Mouse (Mus musculus): ENCODE data around the gene Dlat. TPM values are rescaled to one million over a fixed set of nuclear protein-coding genes. Genes with fewer than 3 reads are reported as not detected.
A peak's percentile ranks its signal among the peaks of the same experiment; 100 is the strongest.
"Not testable (repeated sequence)": the region's sequence is repeated elsewhere in the genome, so short reads cannot be mapped to it uniquely, and the experiment has no call there.

The Dlat gene
- polyA plus RNA-seq, 1 experiment from 2014 or later = 67.9 TPM

GRCm38 (mm10) chr9:50664826-50665225 is 5.2 kb upstream of the Dlat start:
- Histone ChIP-seq H3K27ac (ENCODE audit: low read length) (no peak overlapping the region), H3K4me3 (ENCODE audit: low read length) (no peak overlapping the region), H3K27me3 (ENCODE audit: insufficient read depth, low read length) (no peaks in the 10 kb centered on the region), H3K9ac (replicated peaks; ENCODE audit: low read length) (no peak overlapping the region), H3K36me3 (ENCODE audit: insufficient read depth, low read length) (no peaks in the 10 kb centered on the region), H3K4me2 (replicated peaks; ENCODE audit: low read depth, low read length) (no peak overlapping the region), H3K9me3 (ENCODE audit: low read length) (no peaks in the 10 kb centered on the region), H3K4me1 (ENCODE audit: insufficient read depth, low read length) (peaks cover 6% of the 10 kb centered on the region; the same call in 1 of the 2 replicates)
- ATAC-seq (ENCODE audit: low FRiP score, low TSS enrichment) = no peak
- 87% methylated on average over 5 of the region's 5 CpGs for WGBS

GRCm38 (mm10) chr9:50660431-50660830 is 851 bp upstream of the Dlat start:
- 0 out of 2 replicates have a peak overlapping the region, but pooled peaks have one; percentile 34 for H3K27ac ChIP-seq (ENCODE audit: low read length)
- peaks cover 13% of the 10 kb centered on the region for H3K4me1 ChIP-seq (ENCODE audit: insufficient read depth, low read length)
- peaks cover 12% of the 10 kb centered on the region; the same call in 1 of the 2 replicates for H3K36me3 ChIP-seq (ENCODE audit: insufficient read depth, low read length)
- peak overlapping the region; percentile 93 for H3K4me3 ChIP-seq (ENCODE audit: low read length)
- no peak for ATAC-seq (ENCODE audit: low FRiP score, low TSS enrichment)
- 16% methylated on average over 12 of the region's 12 CpGs for WGBS
- peak overlapping the region; percentile 63 for H3K4me2 ChIP-seq (replicated peaks; ENCODE audit: low read depth, low read length)
- H3K27me3 ChIP-seq (ENCODE audit: insufficient read depth, low read length) = no peaks in the 10 kb centered on the region
- no peaks in the 10 kb centered on the region for H3K9me3 ChIP-seq (ENCODE audit: low read length)
- H3K9ac ChIP-seq (replicated peaks; ENCODE audit: low read length) = peak overlapping the region; percentile 92

- peaks cover 16% of the 10 kb centered on the region; the same call in 1 of the 2 replicates for H3K36me3 ChIP-seq (ENCODE audit: insufficient read depth, low read length)
- H3K27me3 ChIP-seq (ENCODE audit: insufficient read depth, low read length) = no peaks in the 10 kb centered on the region
- H3K4me3 ChIP-seq (ENCODE audit: low read length) = peak overlapping the region; percentile 93
- ATAC-seq (ENCODE audit: low FRiP score, low TSS enrichment) = peak; percentile 77
- WGBS = under 1% methylated on average over 28 of the region's 28 CpGs
- H3K9ac ChIP-seq (replicated peaks; ENCODE audit: low read length) = peak overlapping the region; percentile 92
- peak overlapping the region; percentile 84 for H3K27ac ChIP-seq (ENCODE audit: low read length)
- peak overlapping the region; percentile 63 for H3K4me2 ChIP-seq (replicated peaks; ENCODE audit: low read depth, low read length)
- H3K4me1 ChIP-seq (ENCODE audit: insufficient read depth, low read length) = peaks cover 13% of the 10 kb centered on the region
- H3K9me3 ChIP-seq (ENCODE audit: low read length) = no peaks in the 10 kb centered on the region
Measured at GRCm38 (mm10) chr9:50658941-50659388, 615 bp downstream of the Dlat start.

GRCm38 (mm10) chr9:50658391-50658790 is 1.2 kb downstream of the Dlat start:
- Histone ChIP-seq H3K9ac (replicated peaks; ENCODE audit: low read length) (peak overlapping the region; percentile 92), H3K36me3 (ENCODE audit: insufficient read depth, low read length) (peaks cover 22% of the 10 kb centered on the region), H3K27ac (ENCODE audit: low read length) (peak overlapping the region; percentile 84; the same call in 1 of the 2 replicates), H3K27me3 (ENCODE audit: insufficient read depth, low read length) (no peaks in the 10 kb centered on the region), H3K4me3 (ENCODE audit: low read length) (peak overlapping the region; percentile 93), H3K4me2 (replicated peaks; ENCODE audit: low read depth, low read length) (peak overlapping the region; percentile 63), H3K4me1 (ENCODE audit: insufficient read depth, low read length) (peaks cover 13% of the 10 kb centered on the region), H3K9me3 (ENCODE audit: low read length) (no peaks in the 10 kb centered on the region)
- no peak for ATAC-seq (ENCODE audit: low FRiP score, low TSS enrichment)
- 20% methylated on average over 5 of the region's 5 CpGs for WGBS

GRCm38 (mm10) chr9:50650503-50650902 is 9.1 kb downstream of the Dlat start:
- no peaks in the 10 kb centered on the region for H3K27me3 ChIP-seq (ENCODE audit: insufficient read depth, low read length)
- ATAC-seq (ENCODE audit: low FRiP score, low TSS enrichment) = no peak
- no peak overlapping the region for H3K4me2 ChIP-seq (replicated peaks; ENCODE audit: low read depth, low read length)
- no peak overlapping the region for H3K4me3 ChIP-seq (ENCODE audit: low read length)
- no peak overlapping the region for H3K27ac ChIP-seq (ENCODE audit: low read length)
- WGBS = 94% methylated on average over 10 of the region's 10 CpGs
- H3K9ac ChIP-seq (replicated peaks; ENCODE audit: low read length) = no peak overlapping the region
- no peaks in the 10 kb centered on the region for H3K4me1 ChIP-seq (ENCODE audit: insufficient read depth, low read length)
- peaks cover 71% of the 10 kb centered on the region for H3K36me3 ChIP-seq (ENCODE audit: insufficient read depth, low read length)
- no peaks in the 10 kb centered on the region for H3K9me3 ChIP-seq (ENCODE audit: low read length)

DNA sequence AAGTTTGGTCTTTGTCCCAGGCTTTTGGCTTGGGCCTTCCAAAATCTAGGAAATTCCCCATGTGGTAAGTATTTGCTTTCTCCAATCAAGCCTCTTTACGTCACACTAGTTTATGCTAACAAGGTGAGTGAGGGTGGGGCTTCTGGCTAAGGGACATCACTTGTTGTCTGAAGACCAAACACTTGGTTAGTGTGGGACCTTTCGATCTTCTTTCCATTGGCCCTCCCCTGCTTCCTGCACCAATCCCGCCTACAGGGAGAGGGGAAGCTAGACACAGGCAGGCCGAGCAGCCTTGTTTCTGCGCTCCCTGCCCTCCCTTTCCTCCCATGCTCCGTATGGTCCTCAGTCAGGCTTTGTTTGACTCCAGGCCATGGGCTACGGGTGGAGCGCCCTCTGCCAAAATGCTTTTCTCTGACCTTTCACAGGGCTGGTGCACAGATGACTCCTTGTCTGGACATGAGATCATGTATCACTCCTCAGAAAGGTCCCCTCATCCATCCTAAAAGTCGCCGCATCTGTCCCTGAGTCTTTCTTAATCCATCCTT is 12.7 kb downstream of the Dlat start:
- H3K9me3 ChIP-seq (ENCODE audit: low read length) = no peaks in the 10 kb centered on the region
- WGBS = 78% methylated on average over 10 of the region's 10 CpGs
- H3K4me2 ChIP-seq (replicated peaks; ENCODE audit: low read depth, low read length) = no peak overlapping the region
- H3K9ac ChIP-seq (replicated peaks; ENCODE audit: low read length) = no peak overlapping the region
- ATAC-seq (ENCODE audit: low FRiP score, low TSS enrichment) = no peak
- H3K27me3 ChIP-seq (ENCODE audit: insufficient read depth, low read length) = no peaks in the 10 kb centered on the region
- no peak overlapping the region for H3K4me3 ChIP-seq (ENCODE audit: low read length)
- H3K27ac ChIP-seq (ENCODE audit: low read length) = no peak overlapping the region
- H3K4me1 ChIP-seq (ENCODE audit: insufficient read depth, low read length) = no peaks in the 10 kb centered on the region
- peaks cover 79% of the 10 kb centered on the region for H3K36me3 ChIP-seq (ENCODE audit: insufficient read depth, low read length)

DNA sequence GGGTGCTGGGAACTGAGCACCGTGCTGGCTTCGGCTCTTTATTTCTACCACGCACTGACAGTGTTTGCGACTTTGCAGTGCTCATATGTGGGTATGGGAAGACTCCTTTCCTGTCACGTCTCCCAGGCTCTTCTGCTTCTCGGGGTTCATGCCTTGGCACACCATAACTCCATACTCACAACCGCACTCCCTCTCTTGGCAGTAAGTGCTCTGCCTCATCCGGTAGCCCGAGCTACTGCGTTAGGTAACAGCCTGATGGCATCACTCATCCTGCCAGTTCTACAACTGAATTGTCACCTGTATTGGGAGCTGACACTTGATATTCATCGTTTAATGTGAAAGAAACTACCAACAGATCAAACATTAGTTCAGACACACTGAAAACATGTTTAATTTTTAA is 25.3 kb downstream of the Dlat start:
- 93% methylated on average over 11 of the region's 11 CpGs for WGBS
- Histone ChIP-seq H3K9me3 (ENCODE audit: low read length) (no peaks in the 10 kb centered on the region), H3K27me3 (ENCODE audit: insufficient read depth, low read length) (no peaks in the 10 kb centered on the region), H3K27ac (ENCODE audit: low read length) (no peak overlapping the region), H3K36me3 (ENCODE audit: insufficient read depth, low read length) (peaks cover 42% of the 10 kb centered on the region), H3K4me2 (replicated peaks; ENCODE audit: low read depth, low read length) (no peak overlapping the region), H3K4me3 (ENCODE audit: low read length) (no peak overlapping the region), H3K9ac (replicated peaks; ENCODE audit: low read length) (no peak overlapping the region), H3K4me1 (ENCODE audit: insufficient read depth, low read length) (no peaks in the 10 kb centered on the region)
- ATAC-seq (ENCODE audit: low FRiP score, low TSS enrichment) = no peak

DNA sequence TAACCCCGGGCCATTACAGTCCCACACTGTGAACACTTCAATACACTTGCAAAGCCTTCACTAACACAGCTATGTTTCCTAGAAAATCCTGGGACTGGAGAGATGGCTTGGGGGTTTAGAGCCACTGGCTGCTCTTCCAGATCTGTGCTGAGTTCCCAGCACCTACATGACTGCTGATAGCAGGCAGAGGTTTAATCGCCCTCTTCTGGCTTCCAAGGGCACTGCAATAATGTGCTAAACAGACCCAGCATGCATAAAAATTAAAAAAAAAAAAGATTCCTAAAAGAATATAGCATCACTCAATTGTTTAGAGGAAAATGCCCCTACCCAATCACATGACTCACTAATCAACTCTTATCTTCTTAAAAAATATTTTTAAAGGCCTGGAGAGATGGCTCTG is 26.5 kb downstream of the Dlat start:
- H3K9me3 ChIP-seq (ENCODE audit: low read length) = no peaks in the 10 kb centered on the region
- H3K36me3 ChIP-seq (ENCODE audit: insufficient read depth, low read length) = peaks cover 35% of the 10 kb centered on the region
- no peak overlapping the region for H3K27ac ChIP-seq (ENCODE audit: low read length)
- H3K27me3 ChIP-seq (ENCODE audit: insufficient read depth, low read length) = no peaks in the 10 kb centered on the region
- H3K4me1 ChIP-seq (ENCODE audit: insufficient read depth, low read length) = no peaks in the 10 kb centered on the region
- H3K9ac ChIP-seq (replicated peaks; ENCODE audit: low read length) = no peak overlapping the region
- ATAC-seq (ENCODE audit: low FRiP score, low TSS enrichment) = no peak
- H3K4me3 ChIP-seq (ENCODE audit: low read length) = no peak overlapping the region
- H3K4me2 ChIP-seq (replicated peaks; ENCODE audit: low read depth, low read length) = no peak overlapping the region
- WGBS = 64% methylated on average over 2 of the region's 2 CpGs

GRCm38 (mm10) chr9:50632016-50632688 is 27.4 kb downstream of the Dlat start:
- Histone ChIP-seq H3K36me3 (ENCODE audit: insufficient read depth, low read length) (peaks cover 29% of the 10 kb centered on the region), H3K27ac (ENCODE audit: low read length) (no peak overlapping the region), H3K27me3 (ENCODE audit: insufficient read depth, low read length) (no peaks in the 10 kb centered on the region), H3K4me1 (ENCODE audit: insufficient read depth, low read length) (no peaks in the 10 kb centered on the region), H3K4me3 (ENCODE audit: low read length) (no peak overlapping the region), H3K9me3 (ENCODE audit: low read length) (no peaks in the 10 kb centered on the region), H3K4me2 (replicated peaks; ENCODE audit: low read depth, low read length) (no peak overlapping the region), H3K9ac (replicated peaks; ENCODE audit: low read length) (no peak overlapping the region)
- ATAC-seq (ENCODE audit: low FRiP score, low TSS enrichment) = no peak
- WGBS = 87% methylated on average over 6 of the region's 6 CpGs

GRCm38 (mm10) chr9:50630903-50631302 is 28.7 kb downstream of the Dlat start:
- H3K9ac ChIP-seq (replicated peaks; ENCODE audit: low read length); H3K4me2 ChIP-seq (replicated peaks; ENCODE audit: low read depth, low read length); ATAC-seq (ENCODE audit: low FRiP score, low TSS enrichment); H3K27ac ChIP-seq (ENCODE audit: low read length); H3K27me3 ChIP-seq (ENCODE audit: insufficient read depth, low read length); H3K4me3 ChIP-seq (ENCODE audit: low read length); H3K9me3 ChIP-seq (ENCODE audit: low read length); H3K4me1 ChIP-seq (ENCODE audit: insufficient read depth, low read length): not testable (repeated sequence)
- peaks cover 22% of the 10 kb centered on the region for H3K36me3 ChIP-seq (ENCODE audit: insufficient read depth, low read length)
- 91% methylated on average over 6 of the region's 8 CpGs for WGBS
